Mouse (Mus musculus): Measurements from ENCODE around the gene Anapc7.

GRCm38 (mm10) chr5:122372192-122372769 is 49.2 kb upstream of the Anapc7 start, which contains the start of gene Fam216a:
- TF ChIP-seq CTCF (IDR thresholded peaks at IDR 0.05) (no peak), EP300 (IDR thresholded peaks at IDR 0.05) (no peak)
